Mouse (Mus musculus) splenic B cell, adult 2 months (primary cell): ENCODE data around the gene Znrf4.
A peak's percentile ranks its signal among the peaks of the same experiment; 100 is the strongest.
"Not testable (repeated sequence)": the region's sequence is repeated elsewhere in the genome, so short reads cannot be mapped to it uniquely, and the experiment has no call there.

ENCODE experiments used
- DNase-seq: peaks from one replicate; pipeline ENCODE4 v3.0.0-alpha.2; 2011; ENCODE audit warnings: low read depth, low spot score
- H3K27me3 ChIP-seq: 2 replicates; pipeline ENCODE4 v1.6.1; 2012; ENCODE audit warnings: mild to moderate bottlenecking, low read length, moderate library complexity, mixed read lengths; ENCODE audit not compliant: control insufficient read depth, poor library complexity, insufficient read depth, severe bottlenecking
- H3K36me3 ChIP-seq: 2 replicates; pipeline ENCODE4 v1.6.1; 2012; ENCODE audit warnings: mild to moderate bottlenecking, low read length, moderate library complexity, mixed read lengths; ENCODE audit not compliant: control insufficient read depth, poor library complexity, insufficient read depth, severe bottlenecking

Znrf4 gene

DNA sequence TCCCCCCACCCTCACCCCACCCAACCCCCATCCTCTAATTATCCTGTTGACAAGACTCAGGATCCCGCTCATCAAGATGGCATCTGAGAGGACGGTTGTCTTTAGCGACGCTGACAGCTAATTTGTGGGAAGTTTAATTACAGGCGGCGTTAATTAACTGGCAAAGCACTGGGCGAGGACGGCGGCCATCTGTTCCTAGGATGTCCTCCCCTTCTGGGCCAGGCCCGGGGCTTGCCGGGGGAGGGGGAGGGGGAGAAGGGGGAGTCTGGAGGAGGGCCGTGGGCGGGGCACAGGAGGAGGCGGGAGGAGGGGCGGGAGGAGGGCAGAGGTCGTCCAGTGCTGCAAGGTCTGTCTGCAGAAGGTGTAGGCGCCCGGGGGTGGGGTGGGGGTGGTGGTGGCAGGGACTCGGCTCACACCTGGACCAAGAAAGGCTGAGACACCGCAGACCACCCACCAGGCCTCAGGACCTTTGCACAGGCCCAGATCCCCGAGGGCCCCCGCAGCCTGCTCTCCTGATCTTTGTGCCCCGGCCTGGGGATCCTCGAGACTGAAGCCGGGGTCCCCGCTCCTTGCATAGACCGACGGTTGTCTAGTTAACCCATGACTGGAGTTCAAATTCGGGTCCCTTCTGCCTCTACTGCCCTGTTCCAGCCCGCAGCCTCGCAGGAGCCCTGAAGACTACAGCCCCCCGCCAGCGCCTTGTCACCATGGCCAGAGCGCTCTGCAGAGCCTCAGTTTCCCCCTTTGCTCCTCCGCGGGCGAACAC is 2.3 kb downstream of the Znrf4 start:
- Histone ChIP-seq H3K36me3 (no peaks in the 10 kb centered on the region), H3K27me3 (no peaks in the 10 kb centered on the region)
- no peak for DNase-seq

DNA sequence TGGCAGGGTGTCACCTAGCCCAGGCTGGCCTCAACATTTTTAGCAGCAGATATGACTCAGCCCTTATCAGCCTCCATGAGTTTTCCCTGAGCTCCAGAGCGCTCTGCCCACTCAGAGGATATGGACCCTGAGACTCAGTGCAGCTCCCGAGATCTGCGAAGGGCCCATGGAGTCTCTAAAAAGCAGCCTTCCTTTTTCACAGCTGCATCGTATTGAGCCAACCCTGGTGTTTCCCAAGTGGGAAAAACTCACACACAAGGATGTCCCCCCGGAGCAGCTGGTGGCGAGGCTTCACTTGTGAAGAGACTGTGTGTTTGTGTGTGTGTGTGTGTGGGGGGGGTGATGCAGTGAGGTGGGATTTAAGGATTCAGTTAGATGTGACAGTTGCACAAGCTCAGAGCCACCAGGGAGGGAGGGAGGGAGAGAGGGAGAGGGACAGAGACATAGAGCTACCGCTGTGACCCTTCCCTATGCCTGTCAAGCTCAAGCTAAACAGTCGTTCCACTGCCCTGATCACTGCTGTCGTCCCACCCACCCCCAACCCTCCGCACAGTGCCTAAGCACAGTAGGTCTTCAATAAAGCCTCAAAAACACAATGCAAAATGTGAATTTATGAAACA is 3.1 kb downstream of the Znrf4 start:
- no peaks in the 10 kb centered on the region for H3K36me3 ChIP-seq
- H3K27me3 ChIP-seq: no peaks in the 10 kb centered on the region
- no peak for DNase-seq

GRCm38 (mm10) chr17:56507161-56508068 is 4.8 kb downstream of the Znrf4 start:
- Histone ChIP-seq H3K27me3 (no peaks in the 10 kb centered on the region), H3K36me3 (no peaks in the 10 kb centered on the region)
- peak; percentile 92 for DNase-seq

GRCm38 (mm10) chr17:56506417-56507065 is 5.7 kb downstream of the Znrf4 start:
- no peaks in the 10 kb centered on the region for H3K36me3 ChIP-seq
- DNase-seq: no peak

DNA sequence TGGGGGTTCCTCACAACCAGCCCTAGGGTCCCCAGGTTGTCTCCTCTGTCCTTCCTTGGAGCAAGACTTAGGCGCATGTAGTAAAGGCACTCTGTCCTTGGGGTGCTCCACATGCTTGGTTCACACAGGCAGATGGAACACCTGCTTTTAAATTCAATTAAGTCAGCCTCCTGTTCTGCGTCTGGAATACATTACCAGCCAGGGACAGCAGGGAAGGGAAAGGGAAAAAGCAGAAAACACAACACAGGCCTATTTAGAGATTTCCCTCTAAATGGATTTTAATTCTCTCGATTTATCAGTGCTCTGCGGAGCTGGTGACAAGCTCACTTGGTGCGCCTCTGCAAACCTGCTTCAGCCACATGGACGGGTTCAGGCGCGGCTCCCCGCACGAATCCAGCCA is 6.8 kb downstream of the Znrf4 start:
- H3K27me3 ChIP-seq: no peaks in the 10 kb centered on the region
- no peaks in the 10 kb centered on the region for H3K36me3 ChIP-seq
- DNase-seq: no peak

More at GRCm38 (mm10) chr17:56506417-56507065, 5.7 kb downstream of the Znrf4 start:
- H3K27me3 ChIP-seq: no peaks in the 10 kb centered on the region

DNA sequence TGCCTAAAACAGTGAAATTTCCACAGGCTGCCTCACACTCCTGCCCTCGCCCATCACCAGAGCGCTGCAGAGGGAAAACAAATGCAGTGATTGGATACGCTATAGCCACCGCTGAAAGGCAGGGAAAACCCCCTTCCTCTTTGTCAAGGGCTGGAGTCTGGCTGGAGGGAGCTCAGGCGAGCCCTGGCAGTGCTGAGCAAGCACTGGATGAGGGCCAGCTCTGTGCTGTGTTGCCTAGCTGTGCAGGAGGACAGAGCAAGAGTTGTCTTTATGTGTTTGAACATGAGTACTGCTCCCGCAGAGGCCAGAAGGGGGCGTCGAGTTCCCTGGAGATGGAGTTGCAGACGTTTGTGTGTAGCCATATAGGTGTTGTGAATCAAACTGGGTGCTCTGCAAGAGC is 9.7 kb downstream of the Znrf4 start:
- DNase-seq: no peak
- Histone ChIP-seq H3K27me3 (no peaks in the 10 kb centered on the region), H3K36me3 (no peaks in the 10 kb centered on the region)

- not testable (repeated sequence) for H3K27me3 ChIP-seq, H3K36me3 ChIP-seq, DNase-seq
Observed at GRCm38 (mm10) chr17:56501635-56502400, 10.4 kb downstream of the Znrf4 start.

DNA sequence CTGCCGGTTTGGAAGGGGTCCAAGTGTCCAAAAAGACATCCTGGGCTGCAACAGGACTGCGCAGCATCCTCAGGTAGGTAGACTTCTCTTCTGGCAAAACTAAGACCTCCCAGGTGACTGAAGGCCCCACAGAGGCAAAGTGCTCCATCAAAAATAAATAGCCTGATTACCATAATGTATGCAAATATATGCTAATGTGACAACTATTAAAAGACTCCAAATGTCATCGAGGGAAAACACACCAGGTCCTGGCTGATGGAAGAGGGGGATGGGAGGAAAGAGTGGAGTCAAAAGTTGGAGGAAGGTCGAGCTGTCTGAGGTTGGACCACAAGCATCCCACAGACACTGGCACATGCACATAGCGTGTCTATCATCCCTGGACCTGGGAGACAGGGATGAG is 13.0 kb downstream of the Znrf4 start:
- H3K36me3 ChIP-seq: no peaks in the 10 kb centered on the region
- DNase-seq: no peak
- no peaks in the 10 kb centered on the region for H3K27me3 ChIP-seq

- H3K27me3 ChIP-seq: no peaks in the 10 kb centered on the region
Observed at GRCm38 (mm10) chr17:56494480-56494879, 17.8 kb downstream of the Znrf4 start.

GRCm38 (mm10) chr17:56493841-56494240 is 18.4 kb downstream of the Znrf4 start:
- Histone ChIP-seq H3K27me3 (no peaks in the 10 kb centered on the region), H3K36me3 (no peaks in the 10 kb centered on the region)
- DNase-seq: no peak

More at GRCm38 (mm10) chr17:56494480-56494879, 17.8 kb downstream of the Znrf4 start:
- no peaks in the 10 kb centered on the region for H3K36me3 ChIP-seq
- no peak for DNase-seq

GRCm38 (mm10) chr17:56490438-56491152 is 21.6 kb downstream of the Znrf4 start:
- Histone ChIP-seq H3K36me3 (no peaks in the 10 kb centered on the region), H3K27me3 (no peaks in the 10 kb centered on the region)
- no peak for DNase-seq

DNA sequence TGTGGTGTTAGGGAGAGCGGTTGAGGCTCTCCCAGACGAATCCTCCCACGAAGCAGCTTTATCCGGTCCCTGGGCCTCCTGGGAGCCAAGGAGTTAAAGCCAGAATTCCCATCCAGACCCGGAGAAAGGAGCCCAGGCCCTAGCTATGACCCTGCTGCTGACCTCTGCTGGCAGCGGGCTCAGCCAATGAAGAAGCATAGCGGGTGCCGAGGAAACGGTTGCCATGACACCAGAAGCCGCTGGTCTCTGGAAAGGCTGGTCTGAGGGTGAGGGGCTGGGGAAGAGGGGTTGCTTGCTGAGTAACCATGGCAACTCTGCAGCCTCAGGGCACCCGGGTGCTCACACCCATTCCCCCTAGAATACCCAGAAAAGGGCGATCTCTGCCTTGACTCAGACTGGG is 24.2 kb downstream of the Znrf4 start:
- H3K27me3 ChIP-seq: no peaks in the 10 kb centered on the region
- no peaks in the 10 kb centered on the region for H3K36me3 ChIP-seq
- no peak for DNase-seq

- DNase-seq: peak; percentile 70
- Histone ChIP-seq H3K36me3 (no peaks in the 10 kb centered on the region), H3K27me3 (no peaks in the 10 kb centered on the region)
Observed at GRCm38 (mm10) chr17:56487441-56487888, 24.8 kb downstream of the Znrf4 start.
